Mouse (Mus musculus) G1E-ER4 (cell line): Measurements from ENCODE around the gene Wnt5a. TPM values are rescaled to one million over a fixed set of nuclear protein-coding genes. Genes with fewer than 3 reads are reported as not detected.

ENCODE experiments used
- GATA1 ChIP-seq: IDR thresholded peaks from one replicate; pipeline ENCODE4 v1.8.0; 2012; ENCODE audit warnings: low read length, inconsistent platforms
- polyA plus RNA-seq: library from polyadenylated mRNA; stranded (reverse); fragments of >175 nt; gene quantifications from 2 replicates; pipeline ENCODE4 v1.2.3, GENCODE M21; 2012

Wnt5a gene
- polyA plus RNA-seq, 1 experiment = not detected

GRCm38 (mm10) chr14:28505586-28506375 lies 1.2 kb downstream of the Wnt5a start:
- TF ChIP-seq GATA1 = no peak

GRCm38 (mm10) chr14:28506376-28506831 lies 1.9 kb downstream of the Wnt5a start:
- no peak for TF ChIP-seq GATA1

DNA sequence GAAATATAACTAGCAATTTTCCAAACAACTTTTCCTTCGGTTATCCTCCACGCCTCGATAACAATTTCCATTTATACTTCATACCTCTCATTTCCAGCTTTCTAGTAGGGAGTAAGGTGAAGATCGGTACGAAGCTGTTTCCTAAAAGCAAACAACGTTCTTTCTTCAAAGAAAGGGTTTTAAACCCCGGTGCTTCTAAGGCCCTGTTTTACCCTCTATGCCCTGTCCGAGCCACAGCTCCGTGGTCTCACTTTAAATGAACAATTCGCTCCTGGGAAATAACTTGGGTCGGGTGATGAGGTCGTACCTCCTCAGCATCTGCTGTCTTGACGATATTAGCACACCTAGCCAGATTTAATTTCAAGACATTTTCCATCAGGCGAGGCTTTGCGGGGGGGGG lies 2.5 kb downstream of the Wnt5a start:
- no peak for TF ChIP-seq GATA1

GRCm38 (mm10) chr14:28507471-28507870 lies 2.9 kb downstream of the Wnt5a start:
- no peak for TF ChIP-seq GATA1

DNA sequence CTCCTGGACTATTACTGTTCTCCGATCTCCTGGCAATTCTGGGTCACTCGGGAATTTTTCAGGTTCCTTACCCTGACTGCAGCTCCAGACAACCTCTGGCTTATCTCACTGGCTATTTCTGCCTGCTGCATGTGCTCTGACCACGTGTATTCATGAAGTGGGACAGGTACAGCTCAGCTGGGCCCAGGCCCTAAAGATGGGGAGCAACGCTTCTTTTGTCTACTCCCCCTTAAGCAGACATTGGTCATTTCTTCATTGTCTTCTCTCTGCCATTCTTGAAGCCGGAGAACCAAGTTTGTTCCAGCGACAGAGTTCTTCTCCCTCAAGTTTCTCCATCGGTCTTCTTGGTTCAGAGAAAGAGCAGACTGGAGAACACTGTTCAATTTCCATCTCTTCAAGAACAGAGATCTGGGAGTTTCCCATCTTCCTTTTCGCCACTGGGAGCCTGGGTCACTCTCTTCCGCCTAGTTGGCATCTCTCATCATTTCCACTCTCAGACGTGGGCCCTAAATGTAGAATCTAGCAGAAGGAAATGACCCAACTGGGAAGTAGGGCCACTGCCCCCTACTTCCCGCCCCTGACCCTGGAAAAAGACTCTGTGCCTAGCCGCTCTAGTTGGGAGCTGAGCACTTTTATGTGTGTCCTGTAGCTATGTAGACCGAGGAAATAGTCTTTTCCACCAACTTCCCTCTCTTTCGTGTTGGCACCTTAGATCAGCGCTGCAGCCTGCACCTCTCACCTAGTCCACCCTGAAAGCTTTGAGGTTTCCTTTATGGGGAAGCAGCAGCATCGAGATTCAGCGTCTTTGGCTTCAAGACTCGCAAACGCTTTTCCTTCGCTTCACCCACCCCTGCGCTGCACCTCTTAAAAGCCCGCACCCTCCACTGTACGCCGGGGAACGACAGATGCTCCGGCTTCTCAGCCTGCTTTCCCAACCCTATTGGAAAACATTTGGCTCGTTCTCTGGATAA lies 4.0 kb downstream of the Wnt5a start:
- no peak for TF ChIP-seq GATA1

DNA sequence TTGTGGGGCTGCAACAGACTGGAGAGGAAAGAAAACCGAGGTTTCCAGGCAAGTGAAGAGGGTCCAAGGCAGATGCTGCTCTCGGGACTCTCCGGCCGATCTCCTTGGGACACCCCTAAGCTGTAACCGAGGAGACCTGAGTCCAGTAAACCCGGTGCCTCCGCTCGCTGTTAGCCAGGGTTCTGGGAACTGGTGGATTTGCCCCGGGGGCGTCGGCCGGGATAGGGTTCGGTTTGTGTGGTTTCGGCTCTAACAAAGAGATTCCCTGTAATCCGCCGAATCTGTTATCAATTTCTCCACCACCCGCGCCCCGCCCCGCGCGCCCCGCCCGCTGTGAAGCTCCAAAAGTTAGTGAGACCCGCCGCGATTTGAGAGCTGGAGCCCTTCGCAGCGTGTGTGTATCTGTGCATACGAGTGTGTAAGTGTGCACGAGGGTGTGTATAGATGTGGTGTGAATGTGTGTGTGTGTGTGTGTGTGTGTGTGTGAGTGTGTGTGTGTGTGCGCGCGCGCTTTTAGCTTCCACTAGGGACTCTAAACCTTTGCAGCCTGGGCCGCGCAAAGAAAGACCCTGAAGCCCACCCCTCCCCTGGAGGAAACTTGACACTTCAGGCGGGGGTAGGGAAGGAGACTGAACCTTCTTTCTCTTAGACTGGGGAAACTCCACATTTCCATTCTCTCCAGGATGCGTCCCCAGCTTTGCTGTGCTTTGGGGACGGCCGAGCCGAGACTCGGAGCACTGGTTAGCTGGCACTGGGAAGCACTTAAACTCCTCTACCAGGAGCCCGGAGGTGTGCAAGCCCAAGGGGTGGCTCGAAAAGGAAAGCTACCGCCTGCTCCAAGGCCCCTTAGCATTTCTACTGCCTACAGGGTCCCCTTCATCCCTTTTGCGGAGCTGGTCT lies 5.1 kb downstream of the Wnt5a start:
- TF ChIP-seq GATA1 = no peak

GRCm38 (mm10) chr14:28510341-28511028 lies 5.9 kb downstream of the Wnt5a start:
- no peak for TF ChIP-seq GATA1

DNA sequence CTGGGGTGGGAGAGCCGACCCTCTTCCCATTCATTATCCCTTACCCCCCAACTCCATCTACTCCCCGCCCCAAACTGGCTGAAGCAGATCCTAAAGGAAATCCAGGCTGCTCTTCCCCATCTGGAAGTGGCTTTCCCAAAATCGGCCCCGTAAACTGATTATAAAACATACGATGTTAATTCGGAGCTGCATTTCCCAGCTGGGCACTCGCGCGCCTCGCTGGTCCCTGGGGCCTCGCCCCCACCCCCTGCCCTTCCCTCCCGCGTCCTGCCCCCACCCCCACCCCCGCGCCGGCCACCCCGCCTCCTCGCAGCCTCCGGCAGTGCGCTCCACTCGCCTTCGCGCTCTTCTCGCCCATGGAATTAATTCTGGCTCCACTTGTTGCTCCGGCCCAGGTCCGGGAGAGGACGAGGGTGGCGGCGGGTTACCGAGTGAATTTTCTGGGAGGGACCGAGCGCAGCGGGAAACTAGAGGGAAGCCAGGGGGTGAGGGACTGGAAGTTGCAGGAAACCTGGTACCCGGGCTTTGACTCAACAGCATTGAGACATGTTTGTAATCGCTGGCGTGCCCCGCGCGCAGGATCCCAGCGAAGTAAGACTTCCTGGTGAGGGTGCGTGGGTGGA lies 6.6 kb downstream of the Wnt5a start:
- TF ChIP-seq GATA1 = no peak

DNA sequence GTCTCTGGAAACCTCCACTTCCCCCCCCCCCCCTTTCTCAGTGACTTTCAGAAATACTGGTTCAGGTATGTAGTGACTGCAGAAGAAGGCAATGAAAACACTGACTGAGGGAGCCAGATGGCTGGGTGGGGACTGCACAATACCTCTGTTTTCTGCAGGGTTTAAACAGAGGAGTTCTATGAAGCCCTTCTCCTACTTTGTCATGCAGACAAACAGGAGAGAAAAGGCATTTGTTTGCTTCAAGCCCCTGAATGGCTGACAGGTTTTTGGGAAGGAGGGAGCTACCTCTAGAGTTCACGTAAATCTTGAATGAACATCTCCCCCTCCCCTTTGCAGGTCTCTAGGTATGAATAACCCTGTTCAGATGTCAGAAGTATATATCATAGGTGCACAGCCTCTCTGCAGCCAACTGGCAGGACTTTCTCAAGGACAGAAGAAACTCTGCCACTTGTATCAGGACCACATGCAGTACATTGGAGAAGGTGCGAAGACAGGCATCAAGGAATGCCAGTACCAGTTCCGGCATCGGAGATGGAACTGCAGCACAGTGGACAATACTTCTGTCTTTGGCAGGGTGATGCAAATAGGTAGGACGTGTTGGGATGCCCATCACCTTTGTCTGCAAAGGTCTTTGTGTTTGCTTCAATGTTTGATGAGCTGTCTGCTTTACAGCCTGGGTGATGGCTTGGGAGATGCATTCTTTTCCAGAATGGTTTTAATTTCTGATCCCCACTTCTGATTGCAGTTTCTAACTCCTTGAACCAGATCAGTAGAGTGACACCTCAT lies 8.4 kb downstream of the Wnt5a start:
- no peak for TF ChIP-seq GATA1

DNA sequence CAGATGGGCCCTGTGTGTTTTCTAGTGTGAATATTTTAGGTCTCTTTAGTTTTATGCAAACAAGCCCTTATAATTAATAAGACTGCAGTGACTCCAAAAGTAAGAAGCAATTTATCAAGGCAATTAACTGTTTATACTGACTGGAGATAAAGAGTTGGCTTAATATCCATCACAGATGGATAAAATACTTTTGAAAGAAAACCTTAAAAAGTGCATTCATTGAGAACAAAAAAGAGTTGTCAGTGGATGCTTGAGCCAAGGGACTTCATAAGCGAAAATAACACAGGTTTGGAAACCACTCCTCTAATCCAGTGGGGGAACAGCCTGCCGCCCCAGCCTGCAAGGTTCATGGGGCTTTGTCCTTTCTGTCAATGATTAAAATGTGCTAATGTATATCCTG lies 9.6 kb downstream of the Wnt5a start:
- no peak for TF ChIP-seq GATA1

DNA sequence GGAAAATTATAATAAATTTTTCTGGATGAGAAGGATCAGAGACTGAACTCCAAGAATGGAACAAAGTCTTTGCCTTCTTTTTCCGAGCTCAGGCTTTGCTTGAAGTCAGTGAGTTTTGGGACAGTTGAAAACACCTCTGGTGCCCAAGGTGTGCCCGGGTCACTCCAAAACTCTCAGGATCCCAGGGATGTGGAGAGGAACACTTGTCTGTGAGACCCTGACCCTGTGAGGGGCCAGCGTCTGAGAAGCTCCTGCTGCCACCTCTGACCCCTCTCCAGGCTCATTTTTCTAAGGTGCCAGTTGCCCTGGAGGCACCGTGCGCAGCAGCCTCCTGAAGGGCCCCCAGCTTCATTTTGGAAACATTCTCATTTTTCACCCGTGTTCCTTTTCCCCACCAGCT lies 10.8 kb downstream of the Wnt5a start:
- no peak for TF ChIP-seq GATA1

GRCm38 (mm10) chr14:28517631-28518560 lies 13.3 kb downstream of the Wnt5a start:
- no peak for TF ChIP-seq GATA1
